Mouse (Mus musculus) inflammation-experienced regulatory T-cells, adult 6 months (primary cell): ENCODE data around the gene Psmc3ip. TPM values are rescaled to one million over a fixed set of nuclear protein-coding genes. Genes with fewer than 3 reads are reported as not detected.
A peak's percentile ranks its signal among the peaks of the same experiment; 100 is the strongest.

ENCODE experiments used
- ATAC-seq: one replicate; pipeline ENCODE4 v1.8.0; 2017
- polyA plus RNA-seq, 3 experiments: library from polyadenylated mRNA; unstranded; fragments of 100-300 nt; shearing (Covaris generic); gene quantifications; one replicate each; pipeline ENCODE4 v1.2.1; 2017

The Psmc3ip gene
- polyA plus RNA-seq, 3 experiments from 2014 or later: 7.7 to 19.7 (median 10.0) TPM

DNA sequence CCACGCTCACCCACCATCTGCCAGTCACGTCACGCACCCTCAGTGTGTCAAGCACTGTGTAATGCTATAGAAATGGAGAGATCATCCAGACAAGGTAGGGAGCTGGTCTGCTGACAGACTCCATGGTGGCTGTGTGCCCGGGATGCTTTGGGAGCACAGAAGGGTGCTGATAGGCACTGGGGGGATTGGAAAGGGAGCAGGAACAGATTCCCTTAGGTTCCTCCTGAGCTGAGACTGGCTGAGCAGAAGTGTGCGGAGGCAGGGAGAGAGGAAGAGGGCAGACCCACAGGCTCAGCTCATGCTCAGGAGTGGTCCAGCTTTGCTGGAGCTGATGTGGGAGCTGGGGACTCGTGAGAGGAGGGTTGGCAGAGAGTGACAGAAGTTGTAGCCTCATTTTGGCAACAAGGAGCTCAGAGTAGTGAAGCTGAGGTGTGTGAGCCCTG is 44.2 kb downstream of the Psmc3ip start:
- no peak for ATAC-seq

DNA sequence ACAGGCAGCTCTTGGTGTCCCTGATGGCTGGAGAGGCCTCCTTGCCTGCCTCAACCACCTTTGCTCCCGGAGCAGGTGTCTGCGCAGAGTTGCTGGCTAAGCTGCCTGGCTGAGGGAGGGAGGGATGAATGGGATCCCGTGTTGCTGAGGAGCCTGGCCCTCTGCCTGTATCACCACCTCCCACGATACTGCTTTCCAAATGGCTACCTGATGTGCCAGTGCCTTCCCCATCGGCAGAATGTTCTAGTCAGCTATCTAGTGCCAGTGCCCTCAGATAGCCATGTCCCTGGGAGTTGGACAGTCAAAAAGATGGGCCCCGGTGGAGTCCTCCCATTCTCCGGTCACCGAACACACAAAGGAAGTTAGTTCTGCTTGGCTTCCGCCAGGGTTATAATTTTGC is 44.9 kb downstream of the Psmc3ip start:
- no peak for ATAC-seq

GRCm38 (mm10) chr11:101047502-101047901 is 47.7 kb downstream of the Psmc3ip start:
- ATAC-seq: peak; percentile 43

GRCm38 (mm10) chr11:101046440-101046839 is 48.8 kb downstream of the Psmc3ip start:
- no peak for ATAC-seq

GRCm38 (mm10) chr11:101045826-101046225 is 49.4 kb downstream of the Psmc3ip start:
- no peak for ATAC-seq

Other genes starting within 250 kb of the Psmc3ip start
- 10 to 100 TPM; 25.2 to 40.4 (median 33.7) TPM for gene Stat5b, start 244.7 kb downstream of the Psmc3ip start, polyA plus RNA-seq
- 10 to 100 TPM; 31.2 to 34.1 (median 31.3) TPM for gene Stat5a, start 236.1 kb downstream of the Psmc3ip start, polyA plus RNA-seq
- 100 to 1,000 TPM in 1 of 3 experiments, 10 to 100 TPM in 2; 79.3 to 111 (median 99.2) TPM for gene Stat3, start 155.9 kb downstream of the Psmc3ip start, polyA plus RNA-seq
- under 1 TPM in 2 of 3 experiments, not detected in 1; 0.09 to 0.26 TPM for gene Cavin1, start 124.5 kb downstream of the Psmc3ip start, polyA plus RNA-seq
- gene Atp6v0a1, start 86.0 kb downstream of the Psmc3ip start, polyA plus RNA-seq: 1 to 10 TPM; 1.3 to 7.7 (median 6.8) TPM
- gene Naglu, start 25.4 kb downstream of the Psmc3ip start, polyA plus RNA-seq: 1 to 10 TPM; 4.4 to 7.3 (median 5.7) TPM
- under 1 TPM in 1 of 3 experiments, not detected in 2; 0.26 TPM for gene Hsd17b1, start 17.0 kb downstream of the Psmc3ip start, polyA plus RNA-seq
- 10 to 100 TPM; 16.5 to 21.0 (median 18.2) TPM for gene Coasy, start 12.9 kb downstream of the Psmc3ip start, polyA plus RNA-seq
- 10 to 100 TPM; 61.9 to 74.3 (median 66.5) TPM for gene Mlx, start 8.2 kb downstream of the Psmc3ip start, polyA plus RNA-seq
- 10 to 100 TPM; 15.1 to 26.8 (median 21.4) TPM for gene Retreg3, start 24.5 kb upstream of the Psmc3ip start, polyA plus RNA-seq
- gene Tubg1, start 24.5 kb upstream of the Psmc3ip start, polyA plus RNA-seq: 10 to 100 TPM; 24.7 to 32.4 (median 24.7) TPM
- gene Tubg2, start 60.5 kb upstream of the Psmc3ip start, polyA plus RNA-seq: 1 to 10 TPM; 1.2 to 1.8 (median 1.5) TPM
- gene Cntnap1, start 75.1 kb upstream of the Psmc3ip start, polyA plus RNA-seq: under 1 TPM in 2 of 3 experiments, not detected in 1; 0.09 to 0.15 TPM
- not detected for gene Plekhh3, start 75.9 kb upstream of the Psmc3ip start, polyA plus RNA-seq
- gene Ccr10, start 80.0 kb upstream of the Psmc3ip start, polyA plus RNA-seq: under 1 TPM in 2 of 3 experiments, not detected in 1; 0.33 to 0.55 TPM
- gene Ezh1, start 131.0 kb upstream of the Psmc3ip start, polyA plus RNA-seq: 10 to 100 TPM; 38.0 to 70.6 (median 62.7) TPM
- not detected for gene Ramp2, start 150.6 kb upstream of the Psmc3ip start, polyA plus RNA-seq
- gene Vps25, start 158.3 kb upstream of the Psmc3ip start, polyA plus RNA-seq: 100 to 1,000 TPM; 134 to 144 (median 138) TPM
- 1 to 10 TPM in 1 of 3 experiments, under 1 TPM in 1, not detected in 1; 0.75 to 2.9 TPM for gene Wnk4, start 165.1 kb upstream of the Psmc3ip start, polyA plus RNA-seq
- 1 to 10 TPM in 1 of 3 experiments, under 1 TPM in 2; 0.63 to 1.2 (median 0.71) TPM for gene Cntd1, start 183.6 kb upstream of the Psmc3ip start, polyA plus RNA-seq
- 100 to 1,000 TPM; 129 to 132 (median 131) TPM for gene Coa3, start 183.7 kb upstream of the Psmc3ip start, polyA plus RNA-seq
- 10 to 100 TPM; 62.1 to 87.3 (median 74.1) TPM for gene Becn1, start 206.8 kb upstream of the Psmc3ip start, polyA plus RNA-seq
- 10 to 100 TPM; 25.8 to 37.6 (median 36.8) TPM for gene Psme3, start 220.8 kb upstream of the Psmc3ip start, polyA plus RNA-seq
- gene Aoc2, start 229.6 kb upstream of the Psmc3ip start, polyA plus RNA-seq: 10 to 100 TPM in 1 of 3 experiments, 1 to 10 TPM in 2; 2.5 to 12.3 (median 4.9) TPM
- not detected for gene Aoc3, start 235.2 kb upstream of the Psmc3ip start, polyA plus RNA-seq